Mouse (Mus musculus) liver, postnatal 0 days (tissue): ENCODE results near the gene Gm11595.
"Not testable (repeated sequence)": the region's sequence is repeated elsewhere in the genome, so short reads cannot be mapped to it uniquely, and the experiment has no call there.

ENCODE experiments used
- CTCF ChIP-seq: sonication (generic); IDR thresholded peaks from 2 replicates; pipeline ENCODE4 v1.5.1; 2016; ENCODE audit warnings: antibody characterized with exemption, low read depth
- EP300 ChIP-seq: IDR thresholded peaks from 2 replicates; pipeline ENCODE4 v1.6.1; 2016; ENCODE audit warnings: antibody characterized with exemption, low read depth, mild to moderate bottlenecking

DNA sequence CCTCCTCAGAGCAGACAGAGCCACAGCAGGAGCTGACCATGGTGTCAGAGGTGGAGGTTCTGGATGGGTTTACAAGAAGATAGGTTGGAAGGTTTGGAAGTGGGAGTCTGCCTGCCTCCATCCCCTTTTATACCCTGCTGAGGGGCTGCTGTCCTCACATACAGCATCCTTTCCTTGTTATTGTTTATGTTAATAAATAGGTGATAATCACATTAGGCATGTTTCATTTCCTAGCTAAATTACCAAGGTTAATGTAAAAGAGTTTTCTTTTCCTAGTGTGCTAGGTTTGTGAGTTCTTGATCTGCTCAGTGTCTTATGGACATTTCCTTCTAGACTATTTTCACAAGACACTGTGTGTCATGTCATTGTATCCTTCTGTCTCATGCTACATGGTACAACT lies 37.1 kb upstream of the Gm11595 start, which contains the start of gene Krtap4-13:
- TF ChIP-seq EP300, CTCF: not testable (repeated sequence)
